Mouse (Mus musculus) embryo, embryonic 10 days (tissue): Measurements from ENCODE around the gene Ttll6.
"Not testable (repeated sequence)": the region's sequence is repeated elsewhere in the genome, so short reads cannot be mapped to it uniquely, and the experiment has no call there.

Source experiments
- DNase-seq: peaks from one replicate; pipeline ENCODE4 v3.0.0-alpha.2; 2015; ENCODE audit warnings: low spot score

The Ttll6 gene

GRCm38 (mm10) chr11:96133239-96133865 is at the start of gene Ttll6:
TSS of gene Ttll6 (plus strand) at chr11:96133786.
- peak; percentile 85 for DNase-seq

- no peak for DNase-seq
Measured at GRCm38 (mm10) chr11:96087981-96088380, 45.6 kb upstream of the Ttll6 start.

- peak; percentile 52 for DNase-seq
Measured at GRCm38 (mm10) chr11:96091073-96091472, 42.5 kb upstream of the Ttll6 start.

- no peak for DNase-seq
Measured at GRCm38 (mm10) chr11:96092674-96093291, 40.8 kb upstream of the Ttll6 start.

- peak; percentile 73 for DNase-seq
Measured at GRCm38 (mm10) chr11:96093361-96093760, 40.2 kb upstream of the Ttll6 start.

GRCm38 (mm10) chr11:96108376-96108775 is 25.2 kb upstream of the Ttll6 start:
- DNase-seq: no peak

- DNase-seq: not testable (repeated sequence)
Measured at GRCm38 (mm10) chr11:96110950-96111349, 22.6 kb upstream of the Ttll6 start.

- peak; percentile 10 for DNase-seq
Measured at GRCm38 (mm10) chr11:96111751-96112150, 21.8 kb upstream of the Ttll6 start, which contains the start of gene Calcoco2. TSS of gene Calcoco2 (minus strand) at chr11:96111964.

GRCm38 (mm10) chr11:96114077-96114476 is 19.5 kb upstream of the Ttll6 start:
- DNase-seq: no peak

- no peak for DNase-seq
Measured at GRCm38 (mm10) chr11:96115416-96115815, 18.2 kb upstream of the Ttll6 start.

GRCm38 (mm10) chr11:96116116-96116515 is 17.5 kb upstream of the Ttll6 start:
- no peak for DNase-seq

GRCm38 (mm10) chr11:96116925-96117324 is 16.7 kb upstream of the Ttll6 start:
- not testable (repeated sequence) for DNase-seq

GRCm38 (mm10) chr11:96119401-96119800 is 14.2 kb upstream of the Ttll6 start:
- no peak for DNase-seq

- not testable (repeated sequence) for DNase-seq
Measured at GRCm38 (mm10) chr11:96122806-96123205, 10.8 kb upstream of the Ttll6 start.

GRCm38 (mm10) chr11:96124052-96124914 is 9.3 kb upstream of the Ttll6 start:
- peak; percentile 65 for DNase-seq

- DNase-seq: no peak
Measured at GRCm38 (mm10) chr11:96130606-96131005, 3.0 kb upstream of the Ttll6 start.

GRCm38 (mm10) chr11:96135847-96136246 is 2.3 kb downstream of the Ttll6 start:
- DNase-seq: no peak

GRCm38 (mm10) chr11:96140726-96141175 is 7.2 kb downstream of the Ttll6 start:
- no peak for DNase-seq

GRCm38 (mm10) chr11:96143766-96144165 is 10.2 kb downstream of the Ttll6 start:
- no peak for DNase-seq

- peak; percentile 90 for DNase-seq
Measured at GRCm38 (mm10) chr11:96145622-96146270, 12.2 kb downstream of the Ttll6 start.

GRCm38 (mm10) chr11:96147471-96147870 is 13.9 kb downstream of the Ttll6 start:
- no peak for DNase-seq

GRCm38 (mm10) chr11:96164769-96165168 is 31.2 kb downstream of the Ttll6 start:
- no peak for DNase-seq
